Mouse (Mus musculus): ENCODE data around the gene Gns. TPM values are rescaled to one million over a fixed set of nuclear protein-coding genes. Genes with fewer than 3 reads are reported as not detected.

The Gns gene
- total RNA-seq, 1 experiment from 2014 or later = 88.1 TPM

GRCm38 (mm10) chr10:121425079-121425478 lies 60.2 kb downstream of the Gns start:
- no peak for ATAC-seq (replicated peaks; ENCODE audit: insufficient number of reproducible peaks, low FRiP score, low TSS enrichment, poor library complexity, severe bottlenecking)

- no peak for ATAC-seq (replicated peaks; ENCODE audit: insufficient number of reproducible peaks, low FRiP score, low TSS enrichment, poor library complexity, severe bottlenecking)
Measured at GRCm38 (mm10) chr10:121425506-121426025, 60.7 kb downstream of the Gns start.

- ATAC-seq (replicated peaks; ENCODE audit: insufficient number of reproducible peaks, low FRiP score, low TSS enrichment, poor library complexity, severe bottlenecking) = no peak
Measured at GRCm38 (mm10) chr10:121426458-121427070, 61.7 kb downstream of the Gns start.

DNA sequence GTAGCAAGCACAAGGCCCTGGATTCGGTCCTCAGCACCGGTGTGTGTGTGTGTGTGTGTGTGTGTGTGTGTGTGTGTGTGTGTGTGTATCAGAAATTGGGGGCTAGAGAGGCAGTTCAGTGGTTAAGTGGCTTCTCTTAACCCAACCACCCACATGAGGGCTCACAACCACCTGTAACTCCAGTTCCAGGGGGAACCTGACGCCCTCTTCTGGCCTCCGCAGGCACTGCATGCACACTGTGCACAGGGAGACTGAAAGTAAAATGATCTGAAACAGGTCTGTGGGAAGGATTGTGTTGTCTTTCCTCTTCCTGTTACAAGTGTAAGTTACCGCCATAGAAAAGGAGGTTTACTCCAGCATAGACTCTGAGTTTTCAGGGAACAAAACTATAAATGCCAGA lies 62.2 kb downstream of the Gns start:
- ATAC-seq (replicated peaks; ENCODE audit: insufficient number of reproducible peaks, low FRiP score, low TSS enrichment, poor library complexity, severe bottlenecking) = no peak

GRCm38 (mm10) chr10:121428011-121428711 lies 63.3 kb downstream of the Gns start:
- ATAC-seq (replicated peaks; ENCODE audit: insufficient number of reproducible peaks, low FRiP score, low TSS enrichment, poor library complexity, severe bottlenecking) = no peak

DNA sequence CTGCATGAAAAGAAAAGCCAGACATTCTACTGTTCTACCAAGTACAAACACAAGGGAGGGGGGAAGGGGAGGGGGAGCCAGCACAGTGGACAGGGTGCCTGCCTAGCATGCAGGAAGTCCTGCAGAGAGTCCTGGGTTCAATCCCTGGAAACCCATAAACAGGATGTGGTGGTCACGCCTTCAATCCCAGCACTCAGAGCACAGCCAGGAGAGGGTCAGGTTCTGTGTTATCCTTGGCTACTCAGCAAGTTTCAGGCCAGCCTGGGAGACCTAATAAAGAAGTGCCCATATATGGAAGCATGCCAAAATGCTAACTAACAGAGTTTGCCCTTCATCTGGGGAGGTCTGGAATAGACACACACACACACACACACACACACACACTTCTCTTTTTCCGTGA lies 64.2 kb downstream of the Gns start:
- no peak for ATAC-seq (replicated peaks; ENCODE audit: insufficient number of reproducible peaks, low FRiP score, low TSS enrichment, poor library complexity, severe bottlenecking)

GRCm38 (mm10) chr10:121429581-121429980 lies 64.7 kb downstream of the Gns start:
- no peak for ATAC-seq (replicated peaks; ENCODE audit: insufficient number of reproducible peaks, low FRiP score, low TSS enrichment, poor library complexity, severe bottlenecking)

DNA sequence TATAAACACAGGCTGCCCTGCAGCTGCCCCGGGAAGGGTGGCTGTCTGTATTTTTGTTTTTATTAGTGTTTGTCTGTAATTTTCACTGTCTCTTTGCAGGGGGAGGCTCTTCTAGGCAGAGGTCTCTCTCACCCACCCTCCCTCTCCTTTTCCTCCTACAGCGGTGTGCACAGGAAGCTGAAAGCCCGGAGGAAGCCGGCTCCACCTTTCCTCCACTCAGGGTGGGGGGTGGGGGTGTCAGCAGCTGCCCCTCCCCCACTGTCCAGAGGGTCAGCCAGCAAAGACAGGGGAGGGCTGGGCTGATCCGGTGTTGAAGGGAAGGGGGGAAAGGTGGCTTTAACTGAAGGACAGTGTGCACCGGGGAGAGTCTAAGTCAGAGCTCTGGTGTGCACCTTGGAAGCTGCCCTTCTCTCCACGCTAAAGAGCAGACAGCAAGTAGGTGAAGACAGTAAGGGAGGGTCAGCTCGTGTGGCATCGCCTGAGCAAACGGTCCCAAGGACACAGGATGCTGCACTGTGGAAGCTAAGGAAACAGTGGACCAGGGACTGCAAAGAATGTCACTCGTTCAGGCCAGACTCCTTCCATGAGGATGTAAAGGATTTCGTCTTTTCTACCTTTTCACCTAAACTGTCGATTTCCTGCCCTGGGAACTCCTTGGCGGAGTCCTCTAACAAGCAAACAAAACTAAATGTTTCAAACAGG lies 65.2 kb downstream of the Gns start:
- no peak for ATAC-seq (replicated peaks; ENCODE audit: insufficient number of reproducible peaks, low FRiP score, low TSS enrichment, poor library complexity, severe bottlenecking)

DNA sequence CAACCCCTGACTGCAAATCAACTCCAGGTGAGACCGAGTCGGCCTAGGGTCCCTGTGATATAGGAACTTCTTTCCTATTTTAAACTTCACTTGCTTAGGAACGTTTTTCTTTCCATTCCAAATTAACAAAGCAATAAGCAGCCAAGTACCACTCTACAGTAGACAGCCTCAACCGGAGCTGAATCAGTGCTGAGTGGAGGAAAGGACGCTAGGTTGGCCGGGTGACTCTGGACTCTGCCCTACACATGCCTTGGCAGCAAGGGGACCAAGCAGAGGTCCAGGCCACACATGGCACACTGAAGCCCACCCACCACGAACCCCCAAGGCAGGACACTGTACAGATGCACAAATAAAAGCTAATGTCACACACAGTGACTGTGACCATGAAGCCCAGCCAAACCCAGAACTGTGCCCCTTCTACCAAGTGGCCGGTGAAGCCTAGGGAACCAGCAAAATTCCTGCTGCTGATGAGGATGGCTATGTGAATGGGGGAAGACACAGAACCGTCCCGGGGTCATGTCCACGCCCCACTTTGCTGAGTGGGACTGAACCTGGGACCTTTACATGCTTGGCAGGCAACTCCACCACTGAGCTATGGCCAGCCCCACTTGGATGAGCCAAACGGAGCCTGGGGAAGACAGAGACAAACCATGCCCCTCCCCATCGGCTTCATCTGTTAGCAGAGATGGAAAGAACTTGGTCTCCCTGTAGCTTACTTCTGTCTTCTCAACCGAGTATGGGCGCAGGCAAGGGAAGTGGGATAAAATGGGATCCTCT lies 66.1 kb downstream of the Gns start:
- no peak for ATAC-seq (replicated peaks; ENCODE audit: insufficient number of reproducible peaks, low FRiP score, low TSS enrichment, poor library complexity, severe bottlenecking)

- ATAC-seq (replicated peaks; ENCODE audit: insufficient number of reproducible peaks, low FRiP score, low TSS enrichment, poor library complexity, severe bottlenecking) = no peak
Measured at GRCm38 (mm10) chr10:121432041-121432634, 67.2 kb downstream of the Gns start.

DNA sequence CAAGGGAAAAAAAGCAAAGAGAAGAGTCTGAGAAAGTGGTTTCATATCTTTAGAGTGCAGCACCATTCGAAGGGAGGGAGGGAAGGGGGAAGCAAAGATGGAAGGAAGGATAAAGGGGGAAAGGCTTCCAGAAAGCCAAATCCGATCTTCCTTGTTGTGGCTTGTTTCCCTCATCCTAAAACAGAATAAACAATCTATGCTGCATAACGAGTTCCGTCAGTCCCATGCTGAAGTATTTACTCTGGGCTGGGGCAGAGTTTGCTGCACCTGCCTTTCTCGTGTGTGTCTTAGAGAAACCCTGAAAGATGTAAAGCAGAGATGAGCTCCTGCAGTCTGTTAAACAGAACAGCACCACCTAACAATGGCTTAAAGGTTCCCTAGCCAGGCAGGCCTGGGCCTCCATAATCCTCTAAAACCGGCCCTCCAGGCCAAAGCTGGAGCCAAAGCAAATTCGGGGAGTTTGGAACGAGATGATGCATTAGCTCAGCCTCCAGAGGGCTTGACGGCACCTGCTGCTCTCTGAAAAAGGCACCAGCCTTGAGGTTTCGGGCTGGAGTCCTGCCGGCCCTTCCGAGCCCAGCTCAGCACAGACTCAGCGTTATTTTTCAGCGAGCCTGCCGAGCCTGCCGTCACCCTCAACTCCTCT lies 67.9 kb downstream of the Gns start:
- no peak for ATAC-seq (replicated peaks; ENCODE audit: insufficient number of reproducible peaks, low FRiP score, low TSS enrichment, poor library complexity, severe bottlenecking)

DNA sequence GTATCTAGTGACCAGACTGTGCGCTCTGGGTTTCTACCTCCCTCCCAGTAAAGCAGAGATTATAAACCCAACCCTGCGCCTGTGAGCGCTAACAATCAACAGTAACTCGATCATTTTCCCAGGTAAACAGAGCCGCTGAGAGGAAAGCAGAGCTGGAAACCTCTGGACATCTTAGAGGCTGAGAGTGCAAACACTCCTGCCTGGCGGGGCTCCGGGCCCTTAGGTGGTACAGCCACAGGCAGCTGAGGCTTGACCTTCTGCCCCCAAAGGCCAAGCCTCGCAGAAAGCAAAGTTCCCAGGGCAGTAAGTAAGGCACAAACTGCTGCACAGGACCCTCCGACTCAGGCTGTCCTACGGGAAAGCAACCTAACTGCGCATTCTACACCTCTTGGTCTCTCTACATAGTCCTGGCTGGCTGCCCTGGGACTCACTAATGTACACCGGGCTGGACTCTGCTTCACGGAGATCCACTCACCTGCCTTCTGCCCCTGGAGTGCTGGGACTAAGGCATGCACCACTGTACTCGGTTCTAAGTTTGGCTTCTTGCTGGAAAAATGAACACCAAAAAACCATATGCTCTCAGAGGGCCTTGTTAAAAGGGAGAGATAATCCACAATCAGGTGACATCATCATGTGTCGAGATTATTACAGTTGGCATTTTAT lies 69.7 kb downstream of the Gns start:
- no peak for ATAC-seq (replicated peaks; ENCODE audit: insufficient number of reproducible peaks, low FRiP score, low TSS enrichment, poor library complexity, severe bottlenecking)

- no peak for ATAC-seq (replicated peaks; ENCODE audit: insufficient number of reproducible peaks, low FRiP score, low TSS enrichment, poor library complexity, severe bottlenecking)
Measured at GRCm38 (mm10) chr10:121435546-121436257, 70.8 kb downstream of the Gns start.

DNA sequence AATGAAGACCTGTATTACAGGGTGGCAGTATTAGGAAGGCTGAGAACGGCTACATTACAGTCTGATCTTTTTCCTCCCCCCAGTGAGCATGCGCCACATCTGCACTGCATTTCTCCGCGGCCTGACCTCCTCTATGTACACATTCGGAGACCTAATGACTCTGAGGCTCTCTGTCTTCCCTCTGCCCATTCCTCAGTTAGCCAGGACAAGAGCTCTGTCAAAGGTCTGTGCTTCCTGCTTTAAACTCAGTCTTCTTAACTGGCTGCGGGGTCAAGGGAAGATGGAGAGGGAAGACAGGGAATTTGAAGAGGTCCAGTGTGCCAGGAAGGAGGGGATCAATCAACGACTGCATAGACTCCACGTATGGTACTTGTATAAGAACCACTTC lies 71.4 kb downstream of the Gns start:
- no peak for ATAC-seq (replicated peaks; ENCODE audit: insufficient number of reproducible peaks, low FRiP score, low TSS enrichment, poor library complexity, severe bottlenecking)

GRCm38 (mm10) chr10:121436693-121437092 lies 71.8 kb downstream of the Gns start:
- no peak for ATAC-seq (replicated peaks; ENCODE audit: insufficient number of reproducible peaks, low FRiP score, low TSS enrichment, poor library complexity, severe bottlenecking)

GRCm38 (mm10) chr10:121438109-121438508 lies 73.2 kb downstream of the Gns start:
- no peak for ATAC-seq (replicated peaks; ENCODE audit: insufficient number of reproducible peaks, low FRiP score, low TSS enrichment, poor library complexity, severe bottlenecking)

DNA sequence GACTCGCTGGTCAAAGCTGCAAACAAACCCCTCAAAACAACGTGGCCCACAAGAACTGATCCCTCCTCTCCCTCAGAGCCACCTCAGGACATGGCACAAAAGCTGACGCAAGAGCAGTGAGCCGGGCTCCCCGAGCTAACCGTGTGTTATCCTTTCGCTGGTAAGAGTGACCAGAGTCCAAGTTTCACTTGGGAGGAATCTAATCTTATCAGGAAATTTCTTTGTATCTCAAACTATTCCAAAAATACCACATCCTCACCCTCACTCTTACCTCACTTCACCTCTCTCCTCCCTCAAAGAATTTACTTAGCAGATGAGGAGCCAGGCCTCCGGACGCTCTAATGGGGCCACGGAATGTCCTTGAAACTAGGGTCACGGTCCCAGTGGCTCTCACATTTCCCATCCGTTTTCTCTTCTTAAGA lies 74.4 kb downstream of the Gns start:
- ATAC-seq (replicated peaks; ENCODE audit: insufficient number of reproducible peaks, low FRiP score, low TSS enrichment, poor library complexity, severe bottlenecking) = no peak
